Mouse (Mus musculus): ENCODE measurements around the gene Rab44. TPM values are rescaled to one million over a fixed set of nuclear protein-coding genes. Genes with fewer than 3 reads are reported as not detected.
A peak's percentile ranks its signal among the peaks of the same experiment; 100 is the strongest.

The Rab44 gene
- polyA plus RNA-seq, 1 experiment from 2014 or later = 1.4 TPM

DNA sequence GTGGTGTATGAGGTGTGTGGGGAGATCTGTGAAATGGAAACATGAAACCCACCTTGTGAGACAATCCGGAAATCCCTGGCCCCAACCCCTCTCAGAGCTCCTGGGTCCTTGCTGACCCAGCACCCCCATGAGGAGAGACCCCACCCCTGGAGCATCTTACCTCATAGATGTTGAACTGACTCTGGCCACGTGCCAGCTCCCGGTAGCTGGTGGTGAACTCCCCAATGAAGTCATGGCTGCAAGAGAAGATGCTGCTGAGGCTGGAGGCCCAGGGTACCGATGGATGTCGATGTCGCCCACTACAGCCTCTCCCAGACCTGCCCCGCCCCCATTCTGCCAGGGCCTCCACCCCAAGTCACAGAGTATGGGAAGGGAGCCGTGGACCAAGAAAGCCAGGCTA lies 59.2 kb downstream of the Rab44 start:
- 67% methylated on average over 8 of the region's 8 CpGs for WGBS
- no peak overlapping the region for H3K4me2 ChIP-seq (replicated peaks; ENCODE audit: low read depth)

DNA sequence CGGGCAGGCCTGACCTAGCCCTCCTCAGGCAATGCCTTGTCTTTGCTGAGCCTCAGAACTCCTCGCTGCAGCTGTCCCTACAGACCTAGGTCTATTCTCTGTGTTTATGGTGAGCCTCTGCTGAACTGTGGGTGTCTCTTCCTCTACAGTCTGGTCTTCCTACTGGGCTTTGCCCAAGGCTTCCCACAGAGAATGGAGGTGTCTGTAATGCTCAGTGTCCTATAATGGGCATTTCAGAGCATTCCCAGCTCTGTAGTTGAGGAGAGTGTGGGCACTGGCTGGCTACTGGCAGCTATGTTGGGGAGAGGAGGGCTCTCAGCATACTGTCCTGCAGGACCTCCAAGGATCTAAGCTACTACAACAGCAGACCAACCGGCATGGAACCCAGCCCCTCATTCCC lies 61.7 kb downstream of the Rab44 start:
- Histone ChIP-seq H3K4me3 (ENCODE audit: low read depth, low read length) (no peak overlapping the region), H3K4me1 (replicated peaks; ENCODE audit: control insufficient read depth, insufficient read depth) (no peaks in the 10 kb centered on the region), H3K36me3 (ENCODE audit: control insufficient read depth, insufficient read depth, low read length) (no peaks in the 10 kb centered on the region), H3K27ac (replicated peaks) (no peak overlapping the region), H3K4me2 (replicated peaks; ENCODE audit: low read depth) (no peak overlapping the region), H3K9me3 (ENCODE audit: control insufficient read depth, low read length) (no peaks in the 10 kb centered on the region), H3K9ac (ENCODE audit: low read length) (no peak overlapping the region), H3K27me3 (ENCODE audit: control insufficient read depth, insufficient read depth, low read length) (no peaks in the 10 kb centered on the region)
- 68% methylated on average over 3 of the region's 3 CpGs for WGBS
- TF ChIP-seq CTCF (IDR thresholded peaks at IDR 0.05; ENCODE audit: low read depth) = no peak
- DNase-seq (ENCODE audit: low spot score) (no peak), ATAC-seq (ENCODE audit: low FRiP score, low TSS enrichment) (no peak)

More for the DNA sequence above, 59.2 kb downstream of the Rab44 start:
- DNase-seq (ENCODE audit: low spot score) = no peak
- H3K4me1 ChIP-seq (replicated peaks; ENCODE audit: control insufficient read depth, insufficient read depth) = no peaks in the 10 kb centered on the region
- no peak for TF ChIP-seq EP300 (optimal IDR thresholded peaks at IDR 0.05)
- TF ChIP-seq CTCF (IDR thresholded peaks at IDR 0.05; ENCODE audit: low read depth) = no peak
- H3K27me3 ChIP-seq (ENCODE audit: control insufficient read depth, insufficient read depth, low read length) = no peaks in the 10 kb centered on the region
- no peak overlapping the region for H3K27ac ChIP-seq (replicated peaks)
- no peaks in the 10 kb centered on the region for H3K9me3 ChIP-seq (ENCODE audit: control insufficient read depth, low read length)
- H3K9ac ChIP-seq (ENCODE audit: low read length) = no peak overlapping the region
- no peak for ATAC-seq (ENCODE audit: low FRiP score, low TSS enrichment)
- H3K36me3 ChIP-seq (ENCODE audit: control insufficient read depth, insufficient read depth, low read length) = no peaks in the 10 kb centered on the region
- H3K4me3 ChIP-seq (ENCODE audit: low read depth, low read length) = no peak overlapping the region

DNA sequence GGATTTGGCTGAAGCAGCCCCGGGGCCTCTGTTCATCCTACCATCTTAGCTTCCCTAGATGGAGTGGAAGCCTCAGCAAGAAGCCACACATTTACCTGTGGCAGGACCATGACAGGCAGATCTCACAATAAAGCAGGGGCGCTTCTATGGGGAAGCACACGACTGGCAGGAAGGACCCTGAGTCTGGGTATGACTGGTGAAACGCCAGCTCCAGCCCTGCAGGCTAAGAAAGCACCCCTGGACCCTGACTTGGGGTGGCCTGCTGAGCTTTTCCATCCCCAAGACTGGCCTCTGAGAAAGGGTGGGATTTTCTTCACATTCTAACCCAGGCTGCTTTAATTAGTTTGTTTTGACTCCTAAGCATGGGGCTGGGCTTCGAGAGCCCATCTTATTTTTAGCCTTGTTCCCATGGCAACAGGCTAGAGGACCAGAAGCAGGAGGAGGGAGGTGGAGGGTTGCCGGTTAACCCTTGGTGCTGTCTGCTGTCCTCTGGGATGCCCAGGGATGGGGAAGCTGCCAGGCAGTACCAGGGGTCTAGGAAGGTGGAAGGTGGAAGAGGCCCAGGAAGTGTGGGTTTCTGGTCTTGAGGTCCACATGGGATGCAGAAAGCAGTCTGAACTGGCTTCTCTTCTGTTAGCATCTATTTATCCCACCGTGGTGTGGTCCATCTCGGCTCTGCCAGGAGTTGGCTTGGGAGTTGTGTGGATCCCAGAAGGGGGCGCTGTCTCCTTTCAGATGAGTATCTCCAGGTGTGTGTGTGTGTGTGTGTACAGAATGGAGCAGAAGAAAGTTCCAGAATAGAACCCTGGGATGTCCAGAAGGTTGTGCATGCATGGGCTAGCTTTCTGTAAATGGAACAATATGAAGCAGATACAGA lies 62.7 kb downstream of the Rab44 start:
- Histone ChIP-seq H3K9ac (ENCODE audit: low read length) (no peak overlapping the region), H3K36me3 (ENCODE audit: control insufficient read depth, insufficient read depth, low read length) (no peaks in the 10 kb centered on the region), H3K9me3 (ENCODE audit: control insufficient read depth, low read length) (no peaks in the 10 kb centered on the region), H3K4me3 (ENCODE audit: low read depth, low read length) (no peak overlapping the region), H3K27ac (replicated peaks) (no peak overlapping the region), H3K4me1 (replicated peaks; ENCODE audit: control insufficient read depth, insufficient read depth) (no peaks in the 10 kb centered on the region), H3K4me2 (replicated peaks; ENCODE audit: low read depth) (no peak overlapping the region), H3K27me3 (ENCODE audit: control insufficient read depth, insufficient read depth, low read length) (no peaks in the 10 kb centered on the region)
- DNase-seq (ENCODE audit: low spot score) = peak; percentile 82
- 25% methylated on average over 9 of the region's 9 CpGs for WGBS
- TF ChIP-seq EP300 (optimal IDR thresholded peaks at IDR 0.05) (no peak), CTCF (IDR thresholded peaks at IDR 0.05; ENCODE audit: low read depth) (peak; percentile 86)
- peak; percentile 48; the same call in 1 of the 2 replicates for ATAC-seq (ENCODE audit: low FRiP score, low TSS enrichment)

DNA sequence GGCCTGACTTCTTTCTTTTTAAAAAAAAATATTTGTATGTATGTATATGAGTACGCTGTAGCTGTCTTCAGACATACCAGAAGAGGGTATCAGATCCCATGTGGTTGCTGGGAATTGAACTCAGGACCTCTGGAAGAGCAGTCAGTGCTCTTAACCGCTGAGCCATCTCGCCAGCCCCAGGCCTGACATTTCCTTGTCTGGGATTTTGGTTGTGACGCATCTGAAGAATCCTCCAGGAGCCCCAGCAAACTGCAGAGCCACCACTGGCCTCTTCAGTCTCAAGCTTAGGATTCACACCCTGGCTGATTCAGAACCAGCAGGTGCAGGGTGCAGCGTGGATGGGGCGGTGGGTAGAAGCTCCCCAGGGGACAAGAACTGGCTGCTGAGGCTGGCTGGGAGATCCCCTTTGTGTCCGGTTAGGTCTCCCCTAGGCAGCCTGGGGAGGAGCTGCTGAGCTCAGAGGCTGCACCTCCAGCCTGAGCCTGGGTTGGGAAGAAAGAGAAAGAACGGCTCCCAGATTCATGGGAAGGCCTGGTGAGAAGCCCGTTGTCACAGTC lies 64.6 kb downstream of the Rab44 start:
- no peak for DNase-seq (ENCODE audit: low spot score)
- ATAC-seq (ENCODE audit: low FRiP score, low TSS enrichment) = no peak
- WGBS = 74% methylated on average over 9 of the region's 9 CpGs
- Histone ChIP-seq H3K9me3 (ENCODE audit: control insufficient read depth, low read length) (no peaks in the 10 kb centered on the region), H3K36me3 (ENCODE audit: control insufficient read depth, insufficient read depth, low read length) (no peaks in the 10 kb centered on the region), H3K27me3 (ENCODE audit: control insufficient read depth, insufficient read depth, low read length) (no peaks in the 10 kb centered on the region), H3K4me2 (replicated peaks; ENCODE audit: low read depth) (no peak overlapping the region), H3K9ac (ENCODE audit: low read length) (no peak overlapping the region), H3K27ac (replicated peaks) (no peak overlapping the region), H3K4me3 (ENCODE audit: low read depth, low read length) (no peak overlapping the region), H3K4me1 (replicated peaks; ENCODE audit: control insufficient read depth, insufficient read depth) (no peaks in the 10 kb centered on the region)
- TF ChIP-seq CTCF (IDR thresholded peaks at IDR 0.05; ENCODE audit: low read depth) (no peak), EP300 (optimal IDR thresholded peaks at IDR 0.05) (no peak)

DNA sequence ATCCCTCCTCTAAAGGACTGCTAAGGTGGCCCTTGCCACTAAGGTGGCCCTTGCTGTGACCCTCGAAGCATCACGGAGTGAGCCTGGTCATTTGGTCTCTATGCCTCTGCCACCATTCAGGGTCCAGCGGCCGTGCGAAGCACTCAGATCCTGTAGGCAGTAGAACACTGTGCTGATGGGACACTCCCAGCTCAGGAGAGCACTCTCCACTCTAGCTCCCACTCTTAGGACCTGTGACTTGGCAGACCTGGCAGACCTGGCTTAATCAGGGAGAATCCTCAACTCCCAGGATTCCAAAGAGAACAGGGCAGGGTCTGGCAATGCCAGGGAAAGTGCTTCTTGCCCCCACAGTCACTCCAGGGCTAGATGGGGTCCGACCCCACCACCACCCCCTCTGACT lies 66.0 kb downstream of the Rab44 start:
- Histone ChIP-seq H3K27me3 (ENCODE audit: control insufficient read depth, insufficient read depth, low read length) (no peaks in the 10 kb centered on the region), H3K4me1 (replicated peaks; ENCODE audit: control insufficient read depth, insufficient read depth) (no peaks in the 10 kb centered on the region), H3K4me2 (replicated peaks; ENCODE audit: low read depth) (no peak overlapping the region), H3K9ac (ENCODE audit: low read length) (no peak overlapping the region), H3K9me3 (ENCODE audit: control insufficient read depth, low read length) (no peaks in the 10 kb centered on the region), H3K36me3 (ENCODE audit: control insufficient read depth, insufficient read depth, low read length) (no peaks in the 10 kb centered on the region), H3K27ac (replicated peaks) (no peak overlapping the region), H3K4me3 (ENCODE audit: low read depth, low read length) (no peak overlapping the region)
- DNase-seq (ENCODE audit: low spot score) (no peak), ATAC-seq (ENCODE audit: low FRiP score, low TSS enrichment) (no peak)
- TF ChIP-seq EP300 (optimal IDR thresholded peaks at IDR 0.05) (no peak), CTCF (IDR thresholded peaks at IDR 0.05; ENCODE audit: low read depth) (no peak)
- WGBS = 93% methylated on average over 6 of the region's 6 CpGs
